Mouse (Mus musculus) ES-E14 (cell line): ENCODE results near the gene Tfdp1.

ENCODE experiments used
- CHD2 ChIP-seq: IDR thresholded peaks from 2 replicates; pipeline ENCODE4 v1.6.1; 2014; ENCODE audit warnings: mild to moderate bottlenecking, low read depth, low read length, inconsistent platforms
- HCFC1 ChIP-seq: IDR thresholded peaks from 2 replicates; pipeline ENCODE4 v1.6.1; 2012; ENCODE audit warnings: low read length, inconsistent platforms, borderline replicate concordance; ENCODE audit not compliant: insufficient read depth
- ZNF384 ChIP-seq: IDR thresholded peaks from 2 replicates; pipeline ENCODE4 v1.6.1; 2012; ENCODE audit warnings: low read depth, low read length, inconsistent platforms

- TF ChIP-seq ZNF384 = no peak
- TF ChIP-seq CHD2 = no peak
- no peak for TF ChIP-seq HCFC1
These were observed 73.0 kb downstream of the Tfdp1 start for GRCm38 (mm10) chr8:13411597-13411996.
